Mouse (Mus musculus) adrenal gland, postnatal 36 days (tissue): ENCODE data around the gene Atp6v0a1. TPM values are rescaled to one million over a fixed set of nuclear protein-coding genes. Genes with fewer than 3 reads are reported as not detected.
"Not testable (repeated sequence)": the region's sequence is repeated elsewhere in the genome, so short reads cannot be mapped to it uniquely, and the experiment has no call there.

ENCODE experiments used
- DNase-seq, 2 experiments: peaks; one replicate each; pipeline ENCODE4 v3.0.0; 2021; ENCODE audit warnings: mixed read lengths in 1 of 2
- total RNA-seq, 2 experiments: library from RNA; stranded (reverse); gene quantifications; 2 replicates each; pipeline ENCODE4 v1.2.3; 2021

Atp6v0a1 gene
- total RNA-seq, 2 experiments from 2014 or later = 122 to 148 TPM

- no peak for DNase-seq
Measured at GRCm38 (mm10) chr11:100981236-100981635, 28.0 kb upstream of the Atp6v0a1 start.

- no peak for DNase-seq
Measured at GRCm38 (mm10) chr11:100982087-100982486, 27.2 kb upstream of the Atp6v0a1 start.

GRCm38 (mm10) chr11:100983125-100983777 is 26.0 kb upstream of the Atp6v0a1 start:
- peak; percentile 86 to 91 for DNase-seq

- no peak for DNase-seq
Measured at GRCm38 (mm10) chr11:100983778-100984131, 25.5 kb upstream of the Atp6v0a1 start.

GRCm38 (mm10) chr11:100985607-100986006 is 23.6 kb upstream of the Atp6v0a1 start:
- no peak for DNase-seq

- no peak for DNase-seq
Measured at GRCm38 (mm10) chr11:100988674-100989073, 20.6 kb upstream of the Atp6v0a1 start.

- no peak for DNase-seq
Measured at GRCm38 (mm10) chr11:100989666-100990065, 19.6 kb upstream of the Atp6v0a1 start.

GRCm38 (mm10) chr11:100991027-100991534 is 18.2 kb upstream of the Atp6v0a1 start:
- no peak for DNase-seq

- no peak for DNase-seq
Measured at GRCm38 (mm10) chr11:100993437-100993836, 15.8 kb upstream of the Atp6v0a1 start.

- no peak for DNase-seq
Measured at GRCm38 (mm10) chr11:100994233-100994632, 15.0 kb upstream of the Atp6v0a1 start.

GRCm38 (mm10) chr11:100994655-100995054 is 14.6 kb upstream of the Atp6v0a1 start:
- no peak for DNase-seq

GRCm38 (mm10) chr11:100996501-100996900 is 12.8 kb upstream of the Atp6v0a1 start:
- DNase-seq = no peak

GRCm38 (mm10) chr11:100998836-100999235 is 10.4 kb upstream of the Atp6v0a1 start:
- DNase-seq = no peak

GRCm38 (mm10) chr11:100999254-100999653 is 10.0 kb upstream of the Atp6v0a1 start:
- DNase-seq = no peak

GRCm38 (mm10) chr11:101001875-101002552 is 7.2 kb upstream of the Atp6v0a1 start:
- not testable (repeated sequence) for DNase-seq

GRCm38 (mm10) chr11:101003025-101003685 is 6.1 kb upstream of the Atp6v0a1 start:
- no peak for DNase-seq

- peak in 1 of 2 experiments; percentile 45 for DNase-seq
Measured at GRCm38 (mm10) chr11:101008206-101009045, 826 bp upstream of the Atp6v0a1 start.

- DNase-seq = peak; percentile 17 to 42
Measured at GRCm38 (mm10) chr11:101009888-101010784, 884 bp downstream of the Atp6v0a1 start.

GRCm38 (mm10) chr11:101011641-101012040 is 2.4 kb downstream of the Atp6v0a1 start:
- no peak for DNase-seq

GRCm38 (mm10) chr11:101023371-101023770 is 14.1 kb downstream of the Atp6v0a1 start:
- DNase-seq = no peak

- no peak for DNase-seq
Measured at GRCm38 (mm10) chr11:101024001-101024400, 14.7 kb downstream of the Atp6v0a1 start.
